Mouse (Mus musculus): Measurements from ENCODE around the gene Tpd52l2. TPM values are rescaled to one million over a fixed set of nuclear protein-coding genes. Genes with fewer than 3 reads are reported as not detected.
A peak's percentile ranks its signal among the peaks of the same experiment; 100 is the strongest.
"Not testable (repeated sequence)": the region's sequence is repeated elsewhere in the genome, so short reads cannot be mapped to it uniquely, and the experiment has no call there.

The Tpd52l2 gene
- polyA plus RNA-seq, 1 experiment from 2014 or later, result 136 TPM

- 31% methylated on average over 7 of the region's 7 CpGs for WGBS
- Histone ChIP-seq H3K9ac (no peak overlapping the region), H3K9me3 (no peaks in the 10 kb centered on the region), H3K27me3 (replicated peaks) (no peaks in the 10 kb centered on the region), H3K27ac (no peak overlapping the region), H3K4me3 (replicated peaks) (no peak overlapping the region), H3K4me1 (peaks cover 16% of the 10 kb centered on the region), H3K4me2 (no peak overlapping the region), H3K36me3 (no peaks in the 10 kb centered on the region)
- ATAC-seq (ENCODE audit: insufficient read depth, low FRiP score, low read depth), result no peak
Observed at GRCm38 (mm10) chr2:181491432-181492205, 5.3 kb upstream of the Tpd52l2 start.

GRCm38 (mm10) chr2:181492206-181492605 is 4.7 kb upstream of the Tpd52l2 start:
- no peaks in the 10 kb centered on the region for H3K36me3 ChIP-seq
- no peak overlapping the region for H3K27ac ChIP-seq
- H3K4me2 ChIP-seq, result no peak overlapping the region
- 47% methylated on average over 3 of the region's 3 CpGs for WGBS
- no peaks in the 10 kb centered on the region for H3K27me3 ChIP-seq (replicated peaks)
- H3K9me3 ChIP-seq, result no peaks in the 10 kb centered on the region
- no peak overlapping the region for H3K4me3 ChIP-seq (replicated peaks)
- no peak for ATAC-seq (ENCODE audit: insufficient read depth, low FRiP score, low read depth)
- H3K9ac ChIP-seq, result no peak overlapping the region
- H3K4me1 ChIP-seq, result peaks cover 11% of the 10 kb centered on the region

GRCm38 (mm10) chr2:181493156-181493927 is 3.6 kb upstream of the Tpd52l2 start, which contains the start of gene Abhd16b:
TSS of gene Abhd16b (plus strand) at chr2:181493206.
- H3K9ac ChIP-seq, result no peak within 1 kb of the TSS
- WGBS, result 79% methylated on average over 31 of the region's 31 CpGs
- no peaks in the 10 kb centered on the region for H3K9me3 ChIP-seq
- H3K4me3 ChIP-seq (replicated peaks), result no peak within 1 kb of the TSS
- H3K27ac ChIP-seq, result no peak within 1 kb of the TSS
- H3K27me3 ChIP-seq (replicated peaks), result no peaks in the 10 kb centered on the region
- ATAC-seq (ENCODE audit: insufficient read depth, low FRiP score, low read depth), result no peak
- H3K4me1 ChIP-seq, result peaks cover 5% of the 10 kb centered on the region
- H3K36me3 ChIP-seq, result no peaks in the 10 kb centered on the region
- no peak within 1 kb of the TSS for H3K4me2 ChIP-seq

GRCm38 (mm10) chr2:181494266-181494945 is 2.5 kb upstream of the Tpd52l2 start:
- Histone ChIP-seq H3K9ac (no peak overlapping the region), H3K4me2 (no peak overlapping the region), H3K4me3 (replicated peaks) (no peak overlapping the region), H3K27me3 (replicated peaks) (no peaks in the 10 kb centered on the region), H3K9me3 (no peaks in the 10 kb centered on the region), H3K36me3 (no peaks in the 10 kb centered on the region), H3K4me1 (peaks cover 8% of the 10 kb centered on the region), H3K27ac (no peak overlapping the region)
- WGBS, result 75% methylated on average over 26 of the region's 26 CpGs
- ATAC-seq (ENCODE audit: insufficient read depth, low FRiP score, low read depth), result no peak

GRCm38 (mm10) chr2:181495845-181496244 is 1.1 kb upstream of the Tpd52l2 start:
- not testable (repeated sequence) for H3K9ac ChIP-seq; H3K27me3 ChIP-seq (replicated peaks); H3K9me3 ChIP-seq; H3K4me1 ChIP-seq; ATAC-seq (ENCODE audit: insufficient read depth, low FRiP score, low read depth); H3K27ac ChIP-seq; H3K36me3 ChIP-seq; H3K4me3 ChIP-seq (replicated peaks)
- peak overlapping the region; percentile 80; the same call in 1 of the 2 replicates for H3K4me2 ChIP-seq
- WGBS, result 57% methylated on average over 8 of the region's 8 CpGs

GRCm38 (mm10) chr2:181496281-181496680 is 661 bp upstream of the Tpd52l2 start:
- Histone ChIP-seq H3K4me2 (peak overlapping the region; percentile 80), H3K4me3 (replicated peaks) (peak overlapping the region; percentile 96), H3K27me3 (replicated peaks) (no peaks in the 10 kb centered on the region), H3K9me3 (no peaks in the 10 kb centered on the region), H3K9ac (no peak overlapping the region; the same call in 1 of the 2 replicates), H3K36me3 (peaks cover 6% of the 10 kb centered on the region; the same call in 1 of the 2 replicates), H3K4me1 (peaks cover 8% of the 10 kb centered on the region), H3K27ac (peak overlapping the region; percentile 91)
- 13% methylated on average over 8 of the region's 8 CpGs for WGBS
- ATAC-seq (ENCODE audit: insufficient read depth, low FRiP score, low read depth), result 0 out of 2 replicates have a peak, but pooled peaks have one; percentile 29

- H3K9me3 ChIP-seq, result no peaks in the 10 kb centered on the region
- ATAC-seq (ENCODE audit: insufficient read depth, low FRiP score, low read depth), result peak; percentile 82
- under 1% methylated on average over 12 of the region's 12 CpGs for WGBS
- H3K4me1 ChIP-seq, result peaks cover 8% of the 10 kb centered on the region
- peaks cover 16% of the 10 kb centered on the region for H3K36me3 ChIP-seq
- H3K27ac ChIP-seq, result peak overlapping the region; percentile 98
- H3K27me3 ChIP-seq (replicated peaks), result no peaks in the 10 kb centered on the region
- peak overlapping the region; percentile 98 for H3K9ac ChIP-seq
- peak overlapping the region; percentile 96 for H3K4me3 ChIP-seq (replicated peaks)
- H3K4me2 ChIP-seq, result peak overlapping the region; percentile 87
Observed at GRCm38 (mm10) chr2:181497548-181497875, 570 bp downstream of the Tpd52l2 start.

GRCm38 (mm10) chr2:181498644-181499043 is 1.7 kb downstream of the Tpd52l2 start:
- H3K9me3 ChIP-seq, result no peaks in the 10 kb centered on the region
- no peak overlapping the region for H3K4me3 ChIP-seq (replicated peaks)
- 67% methylated on average over 4 of the region's 4 CpGs for WGBS
- H3K9ac ChIP-seq, result no peak overlapping the region
- no peak overlapping the region for H3K27ac ChIP-seq
- H3K27me3 ChIP-seq (replicated peaks), result no peaks in the 10 kb centered on the region
- H3K36me3 ChIP-seq, result peaks cover 25% of the 10 kb centered on the region
- H3K4me2 ChIP-seq, result no peak overlapping the region
- peaks cover 8% of the 10 kb centered on the region for H3K4me1 ChIP-seq
- no peak for ATAC-seq (ENCODE audit: insufficient read depth, low FRiP score, low read depth)

GRCm38 (mm10) chr2:181509191-181509590 is 12.2 kb downstream of the Tpd52l2 start:
- H3K27me3 ChIP-seq (replicated peaks), result no peaks in the 10 kb centered on the region
- WGBS, result 85% methylated on average over 2 of the region's 2 CpGs
- no peak overlapping the region for H3K4me2 ChIP-seq
- no peak overlapping the region for H3K9ac ChIP-seq
- H3K4me1 ChIP-seq, result no peaks in the 10 kb centered on the region
- H3K36me3 ChIP-seq, result peaks cover 44% of the 10 kb centered on the region
- no peak overlapping the region for H3K27ac ChIP-seq
- H3K4me3 ChIP-seq (replicated peaks), result no peak overlapping the region
- ATAC-seq (ENCODE audit: insufficient read depth, low FRiP score, low read depth), result no peak
- no peaks in the 10 kb centered on the region for H3K9me3 ChIP-seq

- Histone ChIP-seq H3K27me3 (replicated peaks) (no peaks in the 10 kb centered on the region), H3K9me3 (no peaks in the 10 kb centered on the region), H3K36me3 (peaks cover 53% of the 10 kb centered on the region), H3K9ac (no peak overlapping the region), H3K27ac (no peak overlapping the region), H3K4me3 (replicated peaks) (no peak overlapping the region), H3K4me2 (no peak overlapping the region), H3K4me1 (no peaks in the 10 kb centered on the region)
- 94% methylated on average over 8 of the region's 8 CpGs for WGBS
- ATAC-seq (ENCODE audit: insufficient read depth, low FRiP score, low read depth), result no peak
Observed at GRCm38 (mm10) chr2:181511231-181511630, 14.3 kb downstream of the Tpd52l2 start.

- WGBS, result 63% methylated on average over 3 of the region's 3 CpGs
- Histone ChIP-seq H3K4me2 (peak overlapping the region; percentile 57), H3K9ac (no peak overlapping the region), H3K27ac (peak overlapping the region; percentile 99), H3K4me1 (peaks cover 16% of the 10 kb centered on the region), H3K4me3 (replicated peaks) (peak overlapping the region; percentile 95), H3K9me3 (no peaks in the 10 kb centered on the region), H3K27me3 (replicated peaks) (no peaks in the 10 kb centered on the region), H3K36me3 (peaks cover 23% of the 10 kb centered on the region)
- ATAC-seq (ENCODE audit: insufficient read depth, low FRiP score, low read depth), result no peak
Observed at GRCm38 (mm10) chr2:181519201-181519600, 22.3 kb downstream of the Tpd52l2 start.
